Mouse (Mus musculus) kidney, postnatal 36 days (tissue): Measurements from ENCODE around the gene Mark2.

Experiments used
- DNase-seq, 2 experiments: peaks; one replicate each; pipeline ENCODE4 v3.0.0; 2021 to 2022; ENCODE audit warnings: mixed read lengths in 2 of 2

Gene Mark2

GRCm38 (mm10) chr19:7321391-7321790 is 20.3 kb downstream of the Mark2 start:
- DNase-seq, result no peak

DNA sequence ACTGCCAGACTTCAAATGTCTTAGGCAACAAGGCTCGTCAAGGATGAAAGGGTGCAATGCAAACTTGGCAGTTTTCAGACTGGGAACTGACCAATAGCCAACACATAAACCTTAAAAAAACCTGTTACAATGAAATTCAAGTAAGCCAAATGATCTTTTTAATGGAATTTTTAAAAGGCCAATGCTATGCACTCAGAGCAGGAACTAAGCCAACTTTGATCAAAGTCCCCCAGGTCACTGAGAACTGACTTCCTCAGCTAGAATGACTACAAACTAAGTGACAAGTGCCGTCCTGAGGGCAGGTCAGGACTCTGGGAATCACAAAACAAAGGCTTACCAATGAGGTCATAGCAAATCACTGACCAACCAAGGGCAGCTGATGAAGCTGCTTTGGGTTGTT is 21.5 kb downstream of the Mark2 start:
- DNase-seq, result peak; percentile 47 to 66

GRCm38 (mm10) chr19:7317716-7318115 is 23.9 kb downstream of the Mark2 start:
- DNase-seq, result no peak

DNA sequence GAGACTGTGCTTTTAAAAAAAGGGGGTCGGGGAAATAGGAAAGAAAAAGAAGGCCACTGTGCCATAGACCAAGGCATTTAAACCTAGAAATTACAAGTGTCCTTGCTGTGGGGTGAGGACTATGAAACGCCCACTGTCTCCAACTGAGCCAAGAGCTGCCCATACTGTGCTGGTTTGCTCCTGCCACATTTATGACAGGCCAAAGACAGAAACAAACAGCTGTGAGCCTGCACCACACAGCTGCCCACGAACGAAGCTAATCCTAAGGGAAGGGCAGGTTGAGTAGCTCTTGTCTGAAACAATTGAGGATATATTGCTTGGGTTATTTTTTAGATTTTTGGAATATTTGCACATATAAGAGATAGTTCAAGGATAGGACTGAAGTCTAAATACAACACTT is 24.8 kb downstream of the Mark2 start:
- DNase-seq, result no peak

DNA sequence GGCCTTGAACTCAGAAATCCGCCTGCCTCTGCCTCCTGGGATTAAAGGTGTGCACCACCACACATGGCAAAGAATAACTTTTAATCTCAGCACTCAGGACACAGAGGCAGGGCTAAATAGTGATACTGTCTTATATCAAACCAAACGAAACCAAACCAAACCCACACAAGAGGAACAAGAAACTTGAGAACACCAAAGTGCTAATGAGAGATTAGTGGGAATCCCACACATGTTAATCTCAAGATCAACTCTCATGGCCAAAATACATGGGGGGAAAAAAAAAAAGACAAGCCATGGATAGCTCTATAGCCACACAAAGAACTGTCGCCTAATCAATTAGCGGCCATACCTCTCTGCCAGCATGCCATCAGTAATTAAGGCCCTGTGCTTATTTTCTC is 26.1 kb downstream of the Mark2 start:
- no peak for DNase-seq

GRCm38 (mm10) chr19:7314976-7315586 is 26.6 kb downstream of the Mark2 start:
- DNase-seq, result peak in 1 of 2 experiments; percentile 56

DNA sequence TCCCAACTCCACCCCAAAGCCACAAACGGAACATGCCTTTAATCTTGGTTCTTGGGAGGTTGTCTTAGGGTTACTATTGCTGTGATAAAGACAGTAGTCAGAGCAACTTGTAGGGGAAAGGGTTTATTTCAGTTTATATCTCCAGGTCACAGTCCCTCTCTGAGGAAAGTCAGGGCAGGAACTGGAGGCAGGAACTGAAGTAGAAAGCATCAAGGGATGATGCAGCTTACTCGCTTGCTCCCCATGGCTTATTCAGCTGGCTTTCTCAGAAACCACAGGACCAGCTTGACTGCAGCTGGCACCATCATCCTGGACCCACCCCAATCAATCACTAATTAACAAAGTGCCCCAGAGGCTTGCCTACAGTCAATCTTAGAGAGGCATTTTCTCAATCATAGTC is 28.0 kb downstream of the Mark2 start:
- DNase-seq, result peak; percentile 44 to 48

GRCm38 (mm10) chr19:7311306-7311705 is 30.4 kb downstream of the Mark2 start:
- peak in 1 of 2 experiments; percentile 42 for DNase-seq

DNA sequence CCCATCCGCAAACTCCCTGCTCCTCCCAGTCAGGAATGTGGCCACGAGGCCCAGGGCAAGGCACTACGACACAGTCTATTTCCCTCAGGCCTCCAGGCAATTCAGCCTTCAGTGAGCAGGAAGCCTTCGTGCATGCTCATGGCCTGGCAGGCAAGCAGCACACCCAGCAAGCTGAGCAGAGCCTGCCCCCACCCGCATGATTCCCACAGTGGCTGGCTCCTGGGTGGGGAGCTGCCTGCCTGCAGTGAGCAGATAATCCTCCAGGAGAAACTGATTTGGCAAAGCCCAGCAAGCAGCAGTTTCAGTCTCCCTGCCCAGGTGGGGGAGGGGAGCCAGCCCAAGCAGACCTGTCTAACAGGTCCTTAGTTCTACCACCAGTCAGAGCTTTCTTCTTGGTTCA is 31.0 kb downstream of the Mark2 start:
- DNase-seq, result peak; percentile 81 to 86

DNA sequence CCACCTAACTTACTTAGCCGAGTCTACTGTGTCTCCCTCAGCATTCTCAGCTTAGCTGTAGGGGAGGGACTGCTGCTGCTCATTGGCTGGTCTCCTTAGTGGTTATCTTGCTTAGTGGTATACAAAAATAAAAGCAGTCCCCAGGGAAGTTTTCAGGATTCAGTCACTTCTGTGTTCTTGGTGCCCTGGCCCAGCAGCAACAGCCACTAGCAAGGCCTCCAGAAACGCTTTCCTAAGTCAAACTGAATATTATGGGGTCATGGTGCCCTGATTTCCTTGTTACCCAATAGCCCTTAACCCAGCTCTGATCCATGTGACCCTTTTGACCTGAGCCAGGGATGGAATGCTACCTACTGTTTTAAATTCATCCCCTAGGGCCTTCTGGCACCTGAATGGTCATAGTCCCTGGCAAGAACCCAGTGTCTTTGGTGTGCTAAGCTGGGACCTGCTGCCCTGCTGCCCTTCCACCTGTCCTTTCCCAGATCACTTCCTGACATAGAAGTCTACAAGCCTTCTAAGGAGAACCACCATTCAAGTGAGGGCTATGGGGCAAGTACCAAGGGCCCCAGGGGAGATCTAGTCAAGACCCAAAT is 31.8 kb downstream of the Mark2 start:
- peak; percentile 74 to 88 for DNase-seq

GRCm38 (mm10) chr19:7307995-7308770 is 33.5 kb downstream of the Mark2 start:
- DNase-seq, result peak; percentile 86 to 87

DNA sequence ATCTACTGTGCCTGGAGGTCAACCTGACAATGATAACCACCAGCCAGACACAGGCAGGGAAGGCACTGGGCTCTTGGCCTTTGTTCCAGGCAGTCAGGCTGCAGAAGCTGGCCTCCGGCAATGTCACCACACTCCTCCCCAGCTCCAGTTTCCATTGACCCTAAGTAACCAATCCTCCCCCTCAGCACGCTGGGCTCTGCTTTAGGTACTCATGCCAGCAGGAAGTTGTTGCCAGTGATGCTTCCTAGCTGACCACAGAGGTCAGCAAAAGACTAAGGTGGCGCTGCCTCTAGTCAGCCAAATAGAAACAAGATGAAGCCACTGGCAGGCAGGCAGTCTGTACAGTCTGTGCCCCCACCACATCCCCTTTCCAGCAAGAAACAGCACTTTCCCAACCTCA is 34.7 kb downstream of the Mark2 start:
- peak; percentile 73 to 78 for DNase-seq

DNA sequence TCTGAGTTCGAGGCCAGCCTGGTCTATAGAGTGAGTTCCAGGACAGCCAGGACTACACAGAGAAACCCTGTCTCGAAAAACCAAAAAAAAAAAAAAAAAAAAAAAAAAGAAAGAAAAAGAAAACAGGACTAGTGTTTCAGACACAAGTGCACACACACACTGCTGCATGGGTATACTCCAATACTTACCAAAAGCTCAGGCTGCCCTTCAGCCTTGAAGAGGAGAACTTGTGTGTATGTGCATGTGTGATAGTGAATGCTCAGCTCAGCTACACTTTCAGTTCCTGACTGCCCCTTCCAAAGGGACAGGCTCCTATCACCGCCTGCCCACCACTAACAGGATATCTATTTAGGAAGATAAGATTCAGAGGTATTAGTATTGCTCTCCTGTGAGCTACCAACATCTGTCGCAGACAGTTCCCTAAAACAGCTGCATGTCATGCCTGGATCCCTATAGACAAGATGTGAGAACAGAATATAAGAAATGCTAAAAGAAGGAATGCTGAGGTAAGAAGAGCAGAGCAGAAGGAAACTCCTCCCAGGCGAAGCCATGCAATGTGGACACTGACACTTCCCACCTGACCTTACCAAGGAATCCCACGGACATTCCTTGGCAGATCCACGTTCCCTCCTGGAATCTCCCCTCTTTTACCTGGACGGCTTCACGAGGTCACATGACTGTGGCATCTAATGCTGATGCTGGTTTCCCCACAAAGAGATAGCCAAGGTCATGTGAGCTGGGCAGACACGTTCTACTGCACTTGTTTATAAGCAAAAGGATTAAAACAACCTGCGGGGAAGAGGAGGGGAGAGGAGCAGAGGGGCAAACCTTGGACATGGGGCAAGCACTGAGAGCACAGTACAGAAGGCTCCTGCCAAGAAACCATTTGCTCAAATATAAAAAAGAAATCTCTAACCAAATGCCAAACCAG is 36.0 kb downstream of the Mark2 start:
- DNase-seq, result peak; percentile 74 to 85

- DNase-seq, result no peak
Measured at GRCm38 (mm10) chr19:7304801-7305200, 36.9 kb downstream of the Mark2 start.

DNA sequence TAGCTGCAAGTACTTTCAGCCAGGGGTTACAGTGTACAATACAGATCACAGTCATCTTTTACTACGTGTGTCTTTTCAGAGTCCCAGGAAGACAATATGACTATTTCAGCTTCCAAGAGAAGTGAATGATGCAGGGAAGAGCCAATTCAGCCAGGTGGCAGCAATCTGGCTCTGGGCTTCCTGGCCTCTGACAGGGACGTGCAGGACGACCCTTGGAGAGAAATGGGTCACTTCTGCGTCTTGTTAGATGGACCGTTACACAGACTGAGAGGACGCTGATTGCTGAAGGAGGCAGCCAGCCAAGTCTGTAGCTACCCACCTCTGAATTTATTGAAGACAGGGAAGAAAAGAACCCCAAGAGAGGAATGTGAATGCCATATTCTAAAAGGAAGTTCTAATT is 37.9 kb downstream of the Mark2 start:
- DNase-seq, result no peak

GRCm38 (mm10) chr19:7302493-7302797 is 39.2 kb downstream of the Mark2 start:
- peak; percentile 68 to 88 for DNase-seq

GRCm38 (mm10) chr19:7301647-7302492 is 39.8 kb downstream of the Mark2 start:
- DNase-seq, result peak in 1 of 2 experiments; percentile 59

- no peak for DNase-seq
Measured at GRCm38 (mm10) chr19:7300078-7300477, 41.6 kb downstream of the Mark2 start.

- no peak for DNase-seq
Measured at GRCm38 (mm10) chr19:7299052-7299451, 42.6 kb downstream of the Mark2 start.

GRCm38 (mm10) chr19:7295959-7296358 is 45.7 kb downstream of the Mark2 start:
- peak; percentile 46 to 57 for DNase-seq

DNA sequence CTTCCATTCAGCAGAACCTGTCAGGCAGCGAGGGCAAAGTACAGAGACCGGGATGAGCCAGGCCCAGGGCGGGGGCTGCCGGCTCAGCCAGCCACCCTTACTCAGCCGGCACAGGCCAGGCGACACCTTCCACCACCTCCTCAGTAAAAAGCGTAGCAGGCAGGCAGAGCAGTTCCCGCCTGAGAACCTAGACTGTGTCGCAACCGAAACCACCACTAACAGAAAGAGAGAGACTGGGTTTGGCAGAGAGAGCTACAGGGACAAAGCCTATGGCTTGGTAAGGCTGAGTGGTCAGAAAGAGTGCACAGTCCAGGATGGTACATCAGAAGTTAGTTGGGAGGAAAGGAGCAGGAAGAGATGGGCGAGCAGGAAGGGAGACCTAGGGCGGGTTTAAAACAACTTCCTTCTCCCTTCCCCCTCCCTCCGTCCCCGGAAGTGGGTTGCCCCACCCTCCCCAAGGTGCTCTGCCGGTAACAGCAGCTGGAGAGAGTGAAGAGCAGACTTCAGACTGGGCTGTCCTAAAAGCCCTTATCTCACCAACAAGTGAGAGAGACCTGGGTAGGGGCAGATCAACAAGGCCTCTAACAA is 46.5 kb downstream of the Mark2 start:
- peak; percentile 80 to 82 for DNase-seq
